Mouse (Mus musculus): Measurements from ENCODE around the gene Srgap3. TPM values are rescaled to one million over a fixed set of nuclear protein-coding genes. Genes with fewer than 3 reads are reported as not detected.
A peak's percentile ranks its signal among the peaks of the same experiment; 100 is the strongest.

Gene Srgap3
- total RNA-seq, 2 experiments from 2014 or later, result 0.81 to 1.0 TPM

DNA sequence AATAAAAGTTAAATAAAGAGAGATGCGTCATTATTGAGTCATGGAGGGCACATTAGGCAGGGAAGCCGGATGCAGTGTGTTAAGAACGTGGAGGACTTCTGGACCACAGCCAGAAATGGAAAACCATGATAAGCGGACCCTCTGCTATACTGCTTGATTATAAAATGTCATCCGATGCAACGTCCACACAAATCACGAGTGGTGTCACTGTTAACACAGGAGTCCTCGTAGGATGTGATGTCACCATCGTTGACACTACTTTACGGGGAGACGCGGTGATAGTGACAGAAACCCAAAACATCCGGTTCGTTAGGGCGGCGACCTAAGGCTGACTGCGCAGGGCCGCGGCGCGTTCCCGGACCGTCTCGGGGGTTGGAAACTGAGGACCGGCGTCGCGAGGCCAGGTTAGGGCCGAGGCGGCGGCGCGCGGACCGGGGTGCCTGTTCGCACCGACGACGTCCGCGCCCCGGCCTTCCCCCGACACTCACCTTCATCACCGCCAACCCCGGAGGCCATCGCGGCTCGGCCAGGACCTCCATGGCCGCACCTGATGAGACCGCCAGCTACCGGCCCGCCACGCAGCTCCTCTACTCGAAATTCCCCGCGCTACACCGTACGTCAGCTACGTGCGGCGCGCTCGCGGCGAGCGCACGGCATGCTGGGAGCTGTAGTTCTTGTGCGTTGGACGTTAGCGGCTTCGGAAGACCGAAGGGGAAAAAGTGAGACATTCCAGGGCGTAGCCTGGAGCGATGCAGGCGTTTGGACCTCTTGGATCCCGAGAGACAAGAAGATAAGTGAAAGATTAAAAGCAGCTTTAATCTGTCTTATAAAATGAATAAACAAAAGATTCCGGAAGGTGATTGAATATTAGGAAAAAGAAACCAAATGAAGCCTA is 250.8 kb downstream of the Srgap3 start, which contains the start of gene Rad18:
Gene Rad18, minus strand, starts transcription at position 631 of the 895 bp plus-strand sequence.
- DNase-seq, result peak; percentile 79 to 84
- intact Hi-C loops (cut with DNase I), result loop anchor here (5.0 to 10.0 kb wide), 3 partner anchors 204 to 538 kb away; partner anchors contain the start of gene Mtmr14

DNA sequence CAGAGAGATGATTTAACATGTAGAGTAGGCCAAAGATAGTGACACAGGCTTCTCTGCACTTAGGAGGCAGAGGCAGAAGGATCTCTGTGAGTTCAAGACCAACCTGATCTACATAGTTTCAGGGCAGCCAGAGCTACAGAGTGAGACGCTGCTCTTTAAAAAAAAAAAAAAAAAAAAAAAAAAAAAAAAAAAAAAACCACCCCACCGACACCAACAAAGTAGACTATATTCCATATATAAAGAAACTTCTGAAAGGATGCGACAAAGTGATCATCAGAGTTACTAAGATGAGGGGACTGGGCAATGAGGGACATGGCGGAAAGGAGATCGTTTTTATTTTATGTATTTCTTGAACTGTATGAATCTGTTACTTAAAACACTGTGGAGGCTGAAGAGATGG is 252.6 kb downstream of the Srgap3 start:
- intact Hi-C loops (cut with DNase I), result loop anchor here (10.0 kb wide), 2 partner anchors 420 to 540 kb away; partner anchors contain the start of gene Mtmr14

DNA sequence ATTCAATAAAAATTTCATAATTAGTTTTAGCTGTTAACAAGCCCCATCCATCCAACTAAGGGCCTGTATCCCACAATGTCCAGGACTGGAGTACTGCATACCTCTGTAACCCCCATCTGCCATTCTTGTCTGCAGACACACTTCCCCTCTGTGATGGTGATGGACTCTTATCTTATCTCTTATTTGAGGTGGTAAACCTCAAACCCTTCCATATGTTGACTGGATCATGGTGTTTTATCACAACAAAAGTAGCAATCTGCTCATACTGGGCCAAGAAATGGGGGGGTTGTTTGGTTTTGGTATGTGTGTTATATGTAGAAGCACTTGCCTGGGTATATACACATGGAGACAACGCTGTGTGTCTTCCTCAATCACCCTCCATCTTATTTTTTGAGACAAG is 255.5 kb downstream of the Srgap3 start:
- DNase-seq, result no peak
- intact Hi-C loops (cut with DNase I), result loop anchor here (10.0 kb wide), 2 partner anchors 423 to 543 kb away; partner anchors contain the start of gene Mtmr14

More for the DNA sequence above, 252.6 kb downstream of the Srgap3 start:
- no peak for DNase-seq

DNA sequence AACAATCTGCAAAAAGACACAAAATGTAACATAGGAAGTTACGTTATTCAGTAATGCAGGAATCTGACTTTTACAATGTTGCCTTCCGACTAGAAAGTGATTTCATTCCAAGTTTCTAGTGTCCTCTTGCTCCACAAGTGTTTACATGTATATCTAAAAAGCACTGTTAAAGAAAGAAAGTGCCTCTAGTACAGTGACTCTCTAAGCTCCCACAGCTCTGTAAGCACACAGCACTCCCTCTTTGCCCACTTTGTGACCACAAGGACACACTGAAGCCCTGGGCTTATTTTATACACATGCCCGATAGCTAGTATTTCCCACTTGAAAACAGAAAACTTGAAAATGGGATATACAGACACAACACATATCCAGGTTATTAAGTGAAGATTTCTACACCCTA is 259.0 kb downstream of the Srgap3 start:
- no peak for DNase-seq
- intact Hi-C loops (cut with DNase I), result no loop called here

DNA sequence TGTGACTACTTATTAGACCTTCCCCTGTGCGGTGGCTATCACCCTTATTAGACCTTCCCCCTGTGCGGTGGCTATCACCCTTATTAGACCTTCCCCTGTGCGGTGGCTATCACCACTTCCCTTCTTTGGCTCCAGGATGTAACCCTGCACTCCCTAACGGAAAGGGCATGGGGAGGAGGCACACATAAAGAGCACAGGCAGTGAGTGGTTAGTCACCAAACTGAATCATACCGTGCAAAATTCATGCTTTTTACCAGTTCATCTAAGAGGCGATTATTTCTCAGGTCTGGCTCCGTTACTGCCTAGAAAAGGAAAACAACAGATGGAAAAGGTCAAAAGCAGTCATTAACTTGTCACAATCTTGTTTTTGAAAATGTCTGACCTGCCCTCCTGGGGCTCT is 260.6 kb downstream of the Srgap3 start:
- no peak for DNase-seq

DNA sequence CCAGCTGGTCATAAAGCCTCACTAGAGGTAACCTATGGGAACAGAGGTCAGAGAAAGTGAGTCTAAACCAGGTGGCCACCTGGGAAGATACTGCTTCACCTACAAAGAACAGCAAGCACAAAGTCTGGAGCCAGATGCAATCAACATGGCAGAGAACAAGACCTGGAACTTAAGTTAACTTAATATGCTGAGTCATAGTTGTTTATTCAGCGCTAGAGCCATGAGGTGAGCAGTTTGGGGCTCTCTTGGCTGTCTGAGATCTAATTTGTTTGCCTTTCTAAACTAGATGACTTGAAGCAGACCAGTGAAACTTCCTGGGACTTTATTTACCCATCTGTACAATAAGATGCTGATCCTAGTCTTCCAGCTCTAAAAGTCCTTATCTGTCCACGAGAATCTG is 263.0 kb downstream of the Srgap3 start:
- DNase-seq, result no peak

More for the DNA sequence above, 260.6 kb downstream of the Srgap3 start:
- intact Hi-C loops (cut with DNase I), result no loop called here

More for the DNA sequence above, 263.0 kb downstream of the Srgap3 start:
- intact Hi-C loops (cut with DNase I), result no loop called here

Other genes starting within 250 kb of the Srgap3 start
- gene Thumpd3, start 99.0 kb upstream of the Srgap3 start, total RNA-seq (2021), result 10 to 100 TPM; 17.1 to 18.8 TPM
- 10 to 100 TPM; 34.3 to 42.0 TPM for gene Setd5, start 130.1 kb upstream of the Srgap3 start, total RNA-seq (2021)
- under 1 TPM; 0.22 to 0.31 TPM for gene Lhfpl4, start 248.1 kb upstream of the Srgap3 start, total RNA-seq (2021)